Mouse (Mus musculus): ENCODE measurements around the gene Bcl2l13.

DNA sequence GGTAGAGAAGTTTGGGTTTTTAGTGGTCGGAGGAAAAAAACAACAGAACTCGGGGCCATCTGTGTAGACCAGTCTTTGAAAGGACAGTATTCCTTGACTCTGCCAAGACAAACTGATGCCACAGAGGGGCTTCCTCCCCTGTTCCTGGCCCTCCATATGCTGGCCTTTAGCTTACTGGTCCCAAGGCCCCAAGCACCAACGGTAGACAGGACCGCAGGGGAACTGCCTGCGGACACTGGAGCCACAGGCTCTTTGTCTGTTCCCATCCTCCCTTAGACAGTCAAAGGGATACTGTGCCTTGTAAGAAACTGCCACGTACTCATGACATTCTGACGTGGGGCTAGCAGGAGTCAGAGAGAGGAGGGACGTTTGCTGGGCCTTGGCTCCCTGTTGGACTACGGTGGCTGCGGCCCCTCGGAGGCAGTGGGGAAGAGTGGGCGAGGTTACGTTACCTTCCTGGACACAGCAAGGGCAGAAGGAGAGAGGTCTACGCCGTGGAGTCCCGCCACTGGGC is 101.1 kb downstream of the Bcl2l13 start:
- no peak for TF ChIP-seq CTCF (IDR thresholded peaks at IDR 0.05; ENCODE audit: extremely low read depth, insufficient read depth, low read length)
- TF ChIP-seq POLR2A (IDR thresholded peaks at IDR 0.05; ENCODE audit: extremely low read depth, insufficient read depth, low read length) = no peak

Measured in cortical plate, adult 2 months (tissue).